Mouse (Mus musculus) A20 (cell line): ENCODE data around the gene Baz2b.

Experiments used
- DNase-seq: peaks from one replicate; pipeline ENCODE4 v3.0.0-alpha.2; 2011; ENCODE audit warnings: low read depth, low spot score

Baz2b gene

DNA sequence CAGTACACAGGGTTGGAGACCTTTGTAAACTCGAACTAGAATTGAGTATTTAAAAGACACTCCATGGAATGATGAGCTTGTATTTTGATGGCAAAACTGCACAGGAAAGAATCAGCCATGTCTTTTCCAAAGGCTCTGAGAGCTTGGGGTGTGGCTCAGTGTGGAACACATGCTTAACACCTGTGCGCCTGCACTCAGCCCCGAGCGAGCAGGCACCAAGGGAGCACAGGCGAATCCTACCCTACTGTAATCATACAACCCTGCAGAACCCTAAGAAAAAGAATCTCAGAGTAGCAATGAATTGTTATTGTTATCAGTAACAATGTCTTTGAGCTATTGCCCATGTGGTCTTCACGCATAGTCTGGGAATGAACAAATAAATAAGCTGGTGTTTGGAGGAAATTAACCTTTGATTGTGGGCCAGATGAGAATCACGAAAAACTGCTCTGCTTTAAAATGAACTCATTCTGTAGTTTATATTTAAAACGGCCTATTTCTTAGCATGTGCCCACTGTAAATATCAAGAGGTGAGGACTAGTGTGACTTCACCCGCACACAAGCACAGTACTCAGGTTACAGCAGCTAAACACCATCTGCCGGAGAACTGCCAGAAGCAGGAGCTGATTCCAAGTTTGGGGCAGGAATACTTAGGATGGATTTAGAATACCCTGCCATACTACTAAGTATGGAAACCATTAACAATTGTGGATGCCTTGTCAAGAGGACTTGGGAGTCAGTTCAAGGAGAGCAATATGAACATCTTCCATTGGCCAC, 77.2 kb downstream of the Baz2b start:
- no peak for DNase-seq

- no peak for DNase-seq
These were observed 81.0 kb downstream of the Baz2b start for GRCm38 (mm10) chr2:60128631-60129030.

GRCm38 (mm10) chr2:60126831-60127230, 82.8 kb downstream of the Baz2b start:
- no peak for DNase-seq

GRCm38 (mm10) chr2:60126292-60126691, 83.3 kb downstream of the Baz2b start:
- DNase-seq, result no peak

- DNase-seq, result peak; percentile 80
These were observed 84.3 kb downstream of the Baz2b start for GRCm38 (mm10) chr2:60125049-60126004.

- peak; percentile 77 for DNase-seq
These were observed 85.0 kb downstream of the Baz2b start for GRCm38 (mm10) chr2:60124648-60125048.

DNA sequence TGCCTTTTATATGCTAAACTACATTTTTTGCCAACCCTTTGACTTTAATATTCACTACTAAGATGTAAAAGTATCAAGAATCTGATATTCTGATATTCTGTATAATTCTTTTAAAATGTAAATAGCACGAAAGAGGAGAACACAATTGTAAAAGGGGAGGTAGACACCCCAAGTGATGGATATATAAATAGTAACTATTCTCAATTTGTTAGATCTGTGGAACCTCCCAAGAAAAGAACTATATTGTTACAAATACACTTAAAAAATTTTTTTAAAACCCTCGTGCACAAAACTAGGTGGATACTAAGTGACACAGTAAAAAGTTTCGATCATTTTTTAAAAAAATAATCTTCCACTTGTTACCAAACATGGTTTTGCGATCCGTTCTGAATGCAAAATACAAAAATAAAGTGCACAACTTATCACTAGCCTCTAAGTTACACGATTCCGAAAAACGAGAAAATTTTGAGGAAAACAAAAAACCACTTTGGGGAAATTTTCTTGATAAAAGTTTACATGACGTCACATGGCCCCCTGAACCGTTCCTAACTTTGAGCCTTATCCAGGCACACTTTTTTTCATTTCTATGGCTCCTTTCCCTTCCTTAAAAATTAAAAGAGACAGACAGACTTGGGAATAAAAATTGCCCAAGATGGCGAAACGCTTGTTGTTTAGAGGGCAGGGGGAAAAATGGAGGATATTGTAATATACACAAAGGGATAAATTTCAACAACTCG, 85.6 kb downstream of the Baz2b start:
- no peak for DNase-seq

GRCm38 (mm10) chr2:60123061-60123874, 86.4 kb downstream of the Baz2b start:
- DNase-seq, result peak; percentile 72

- DNase-seq, result no peak
These were observed 87.5 kb downstream of the Baz2b start for GRCm38 (mm10) chr2:60122188-60122587.

DNA sequence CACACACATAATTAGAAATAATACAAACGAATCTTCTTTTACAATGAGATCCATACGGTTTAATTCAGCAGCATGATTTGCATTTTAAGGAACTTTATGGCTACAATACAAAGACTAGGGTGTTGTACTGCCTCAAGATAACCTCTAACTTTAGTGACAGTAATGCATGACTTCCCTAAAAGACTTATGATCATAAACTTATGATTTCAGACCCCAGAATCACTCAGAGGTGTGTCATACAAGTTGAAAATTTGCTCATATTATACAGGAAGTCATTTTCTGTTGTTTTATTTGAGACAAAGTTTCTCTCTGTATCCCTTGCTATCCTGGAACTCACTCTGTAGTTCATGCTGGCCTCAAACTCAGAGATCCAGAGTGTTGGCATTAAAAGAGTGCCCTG, 89.0 kb downstream of the Baz2b start:
- no peak for DNase-seq

DNA sequence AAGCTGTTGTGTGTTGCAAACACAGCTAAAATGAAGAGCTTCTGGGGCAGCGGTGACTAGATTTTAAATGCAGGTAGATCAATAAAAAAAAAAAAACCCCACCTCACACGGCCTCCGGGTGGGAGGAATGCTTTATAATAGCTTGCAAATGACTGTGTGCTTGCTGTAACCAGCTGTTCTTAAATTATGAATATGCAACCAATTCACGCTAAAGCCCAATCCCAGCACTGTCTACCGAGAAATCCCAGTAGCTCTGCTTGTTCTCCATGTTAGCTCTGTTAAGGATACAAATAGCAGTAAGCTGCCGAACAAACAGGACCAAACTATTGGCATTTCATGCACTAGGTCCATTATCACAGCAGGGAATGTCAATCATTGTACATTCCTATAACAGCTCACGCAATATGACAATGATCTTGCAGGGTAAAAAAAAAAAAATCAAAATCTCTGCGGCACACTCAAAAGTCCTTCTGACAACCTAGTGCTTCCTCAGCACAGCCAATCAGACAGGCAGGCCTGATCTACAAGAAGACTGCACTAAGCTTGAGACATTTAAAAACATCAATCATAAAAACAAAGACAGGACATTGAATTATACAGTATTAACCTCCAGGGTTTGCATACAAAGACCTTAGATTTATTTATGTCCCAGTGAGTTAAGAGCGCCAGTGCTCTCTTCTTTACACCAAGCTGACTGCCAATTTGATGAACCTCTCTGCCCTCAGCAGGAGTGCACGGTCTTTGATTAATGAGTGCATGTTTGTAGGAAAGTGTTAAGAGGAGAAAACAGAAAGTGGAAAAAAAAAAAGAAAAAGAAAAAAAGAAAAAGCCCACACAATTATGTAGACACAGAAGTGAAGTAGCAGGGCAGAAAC, 90.7 kb downstream of the Baz2b start:
- no peak for DNase-seq

GRCm38 (mm10) chr2:60117867-60118266, 91.8 kb downstream of the Baz2b start:
- no peak for DNase-seq

GRCm38 (mm10) chr2:60115891-60116554, 93.6 kb downstream of the Baz2b start:
- no peak for DNase-seq

- DNase-seq, result no peak
These were observed 94.7 kb downstream of the Baz2b start for GRCm38 (mm10) chr2:60114901-60115300.

DNA sequence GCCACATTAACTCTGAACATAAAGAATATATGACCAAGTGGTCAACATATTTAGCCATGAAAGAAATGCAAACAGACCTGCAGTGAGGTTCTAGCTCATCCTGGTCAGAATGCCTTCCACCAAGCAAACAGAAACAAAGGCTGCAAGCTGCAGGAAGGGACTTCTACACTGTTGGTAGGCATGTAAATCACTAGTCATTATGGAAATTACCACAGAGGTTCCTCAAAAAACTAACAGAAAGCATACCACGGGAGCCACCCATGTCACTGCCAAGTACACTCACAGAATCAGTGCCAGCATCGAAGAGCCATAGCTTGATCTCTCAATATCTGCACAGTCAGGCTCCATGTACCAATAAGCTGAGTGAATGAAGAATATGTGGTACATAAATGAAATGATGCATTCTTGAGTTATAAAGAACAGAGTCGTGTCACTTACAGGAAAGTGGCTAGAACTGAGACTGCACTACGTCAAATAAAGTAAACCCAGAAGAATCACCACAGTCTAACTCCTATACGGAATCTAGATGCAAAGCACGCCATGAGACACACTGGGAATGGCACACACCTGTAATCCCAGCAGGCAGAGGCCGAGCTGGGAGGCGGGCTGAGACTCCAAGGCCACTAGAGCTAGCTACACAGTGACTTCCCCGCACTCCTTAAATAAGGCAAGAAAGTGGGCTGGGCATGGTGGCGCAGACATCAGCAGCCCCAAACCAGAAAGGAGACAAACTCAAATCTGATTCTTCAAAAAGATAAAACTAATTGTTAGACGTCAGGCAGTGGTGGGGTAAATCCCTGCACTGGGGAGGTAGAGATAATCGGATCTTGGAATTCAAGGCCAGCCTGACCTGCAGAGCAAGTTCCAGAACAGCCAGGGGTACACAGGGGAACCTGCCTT, 95.7 kb downstream of the Baz2b start:
- DNase-seq, result peak; percentile 59

DNA sequence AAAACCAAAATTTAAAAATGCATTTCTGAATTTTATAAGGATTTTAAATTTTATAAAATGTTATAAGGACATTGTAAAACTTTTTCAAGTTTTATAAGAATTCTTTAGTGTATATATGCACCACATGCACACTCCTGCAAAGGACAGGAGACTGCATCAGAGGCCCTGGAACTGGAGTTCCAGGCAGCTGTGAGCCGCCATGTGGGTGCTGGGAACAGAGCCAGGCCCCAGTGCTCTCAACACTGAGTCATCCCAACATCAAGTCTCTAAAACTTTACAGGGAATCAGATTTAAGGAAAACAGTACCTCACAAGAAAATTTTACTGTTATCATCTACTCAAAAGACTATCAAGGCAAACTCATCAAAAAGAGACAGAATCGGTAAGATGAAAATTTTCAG, 97.5 kb downstream of the Baz2b start:
- no peak for DNase-seq

DNA sequence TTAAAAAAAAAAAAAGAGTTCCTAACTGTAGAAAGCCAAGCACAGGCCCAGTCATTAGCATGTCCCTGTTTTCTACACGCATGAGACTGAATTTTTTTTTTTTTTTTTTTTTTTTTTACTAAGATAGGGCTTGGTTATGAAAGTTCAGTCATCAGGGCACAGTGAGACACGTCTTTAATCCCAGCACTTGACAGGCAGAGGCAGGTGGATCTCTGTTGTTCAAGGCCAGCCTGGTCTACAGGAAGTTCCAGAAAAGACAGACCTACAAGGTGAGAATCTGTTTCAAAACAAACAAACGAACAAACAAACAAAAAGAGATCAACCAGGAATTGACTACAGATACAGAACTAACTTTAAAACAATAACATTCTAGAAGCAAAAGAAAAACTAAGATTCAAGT, 100.6 kb downstream of the Baz2b start:
- DNase-seq, result no peak

GRCm38 (mm10) chr2:60096625-60097024, 113.0 kb downstream of the Baz2b start:
- DNase-seq, result no peak

GRCm38 (mm10) chr2:60090280-60090679, 119.4 kb downstream of the Baz2b start:
- DNase-seq, result no peak
